Mouse (Mus musculus) left cerebral cortex, adult 8-10 months (tissue): Measurements from ENCODE around the gene Vmn2r80. TPM values are rescaled to one million over a fixed set of nuclear protein-coding genes. Genes with fewer than 3 reads are reported as not detected.
"Not testable (repeated sequence)": the region's sequence is repeated elsewhere in the genome, so short reads cannot be mapped to it uniquely, and the experiment has no call there.

Source experiments
- DNase-seq, 2 experiments: peaks; one replicate each; pipeline ENCODE4 v3.0.0; 2022; ENCODE audit warnings: low spot score in 2 of 2
- total RNA-seq, 4 experiments: library from RNA; stranded (reverse); gene quantifications; 2 replicates each; pipeline ENCODE4 v1.2.4; 2022

Gene Vmn2r80
- total RNA-seq: not detected

GRCm38 (mm10) chr10:79148469-79148868 is at the start of gene Vmn2r80:
Vmn2r80 (plus strand) TSS chr10:79148769.
- DNase-seq: not testable (repeated sequence)

DNA sequence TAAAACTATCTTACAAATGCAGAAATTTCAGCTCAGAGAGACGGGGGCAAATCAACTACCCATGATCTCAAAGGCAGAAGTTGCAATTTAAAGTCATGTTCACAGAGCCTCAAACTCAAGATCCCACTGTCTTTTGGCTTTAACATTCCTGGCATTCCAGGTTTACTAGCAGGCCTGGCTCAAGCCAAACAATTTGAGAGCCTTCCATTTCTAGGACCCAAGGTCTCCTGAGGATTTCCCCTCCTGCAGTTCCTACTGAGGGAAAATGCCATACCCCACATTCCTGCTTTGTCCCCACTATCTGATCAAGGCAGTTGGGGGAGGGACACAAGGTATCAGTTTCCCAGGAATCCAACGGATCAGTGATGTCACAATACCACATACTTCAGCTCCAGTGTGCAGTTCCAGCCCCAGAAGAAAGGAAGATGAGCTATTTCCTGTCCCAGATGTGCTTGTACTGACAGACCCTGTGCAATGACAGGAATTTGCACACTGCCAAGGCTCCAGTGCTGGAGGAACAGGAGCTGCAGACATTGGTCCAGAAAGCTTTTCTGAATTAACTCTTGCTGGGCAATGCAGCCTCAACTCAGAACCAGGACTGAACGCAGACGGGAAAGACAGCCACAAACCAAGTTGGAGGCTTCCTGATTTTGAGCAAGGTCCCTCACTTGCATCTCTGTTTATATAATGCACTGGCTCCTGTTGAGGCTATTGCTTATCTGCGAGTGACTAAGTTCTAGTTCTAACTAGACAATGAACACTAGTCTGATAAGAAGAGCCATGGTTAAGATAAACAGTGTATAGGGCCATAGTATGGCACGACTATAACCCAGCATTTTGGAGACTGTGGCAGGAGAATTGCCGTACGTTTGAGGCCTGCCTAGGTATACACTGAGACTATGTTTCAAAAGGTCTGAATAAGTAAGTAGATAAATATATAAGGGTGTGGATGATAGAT is 42.0 kb upstream of the Vmn2r80 start:
- DNase-seq: no peak

DNA sequence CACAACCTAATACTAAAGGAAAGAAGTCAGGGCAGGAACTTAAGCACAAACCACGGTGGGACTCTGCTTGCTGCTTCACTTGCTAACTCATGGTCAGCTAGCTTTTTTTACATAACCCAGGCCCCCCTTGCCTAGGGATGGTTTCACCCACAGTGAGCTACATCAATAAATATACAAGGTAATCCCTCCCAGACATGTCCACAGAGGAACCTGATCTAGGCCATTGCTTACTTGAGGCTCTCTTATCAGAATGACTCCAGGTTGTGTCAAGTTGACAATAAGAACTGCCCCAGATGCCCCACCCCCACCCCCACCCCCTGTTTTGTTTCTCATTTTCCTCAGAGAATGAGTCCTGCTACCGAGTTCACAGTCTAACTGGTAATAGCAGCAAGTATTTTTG is 41.0 kb upstream of the Vmn2r80 start:
- DNase-seq: no peak

GRCm38 (mm10) chr10:79109156-79109555 is 39.4 kb upstream of the Vmn2r80 start:
- DNase-seq: no peak

- DNase-seq: no peak
Measured at GRCm38 (mm10) chr10:79110482-79110881, 38.1 kb upstream of the Vmn2r80 start.

DNA sequence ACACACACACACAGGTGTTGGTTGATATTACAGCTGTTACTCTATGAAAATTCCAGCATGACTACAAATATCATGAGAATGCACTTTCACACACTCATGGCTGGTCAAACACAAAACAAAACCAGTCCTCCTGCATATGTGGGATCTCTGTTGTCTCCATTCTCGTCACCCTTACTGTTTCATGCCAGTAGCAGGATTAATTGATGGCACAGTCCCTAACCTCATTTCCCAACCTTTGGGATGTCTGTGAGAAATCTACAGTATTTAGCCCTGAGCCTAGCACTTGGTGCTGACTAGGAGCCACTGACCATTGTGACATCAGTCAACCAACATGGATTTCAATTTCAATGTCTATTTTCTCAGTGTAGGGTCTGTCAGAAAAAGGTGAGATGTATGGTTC is 33.5 kb upstream of the Vmn2r80 start:
- DNase-seq: no peak

DNA sequence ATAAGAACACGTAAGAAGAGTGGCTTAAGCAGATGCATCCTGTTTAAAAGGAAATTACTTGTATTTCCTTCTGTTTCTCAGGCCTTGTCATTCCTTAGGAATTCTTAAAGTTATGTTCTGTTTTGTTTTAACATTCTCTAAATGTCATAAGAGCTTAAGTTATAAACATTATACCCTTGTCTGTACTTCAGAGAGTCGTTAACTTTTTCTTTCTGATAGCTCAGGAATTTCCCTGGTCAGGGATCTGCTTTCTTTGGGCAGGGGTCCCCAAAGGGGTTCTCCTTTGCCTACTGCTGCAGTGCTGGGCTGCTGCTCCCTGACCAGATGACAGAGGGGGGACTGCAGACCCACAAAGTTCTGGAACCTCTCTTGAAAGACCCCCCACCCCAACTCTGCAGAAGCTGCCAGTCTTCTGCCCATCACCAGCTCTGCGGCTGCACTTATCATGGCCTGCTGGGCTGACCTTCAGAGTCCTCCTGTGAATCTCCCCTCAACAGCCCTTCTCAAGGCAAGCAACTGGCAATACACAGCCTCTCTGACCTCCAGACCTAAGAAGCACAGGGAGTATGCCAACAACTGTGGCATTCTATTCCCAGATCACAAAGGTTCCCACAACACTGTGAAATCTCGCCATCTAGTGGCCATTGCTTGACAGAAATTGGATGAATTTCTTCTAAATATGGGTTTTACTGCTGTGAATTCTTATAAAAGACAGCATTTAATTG is 32.3 kb upstream of the Vmn2r80 start:
- DNase-seq: no peak

GRCm38 (mm10) chr10:79151602-79152001 is 3.0 kb downstream of the Vmn2r80 start:
- no peak for DNase-seq

DNA sequence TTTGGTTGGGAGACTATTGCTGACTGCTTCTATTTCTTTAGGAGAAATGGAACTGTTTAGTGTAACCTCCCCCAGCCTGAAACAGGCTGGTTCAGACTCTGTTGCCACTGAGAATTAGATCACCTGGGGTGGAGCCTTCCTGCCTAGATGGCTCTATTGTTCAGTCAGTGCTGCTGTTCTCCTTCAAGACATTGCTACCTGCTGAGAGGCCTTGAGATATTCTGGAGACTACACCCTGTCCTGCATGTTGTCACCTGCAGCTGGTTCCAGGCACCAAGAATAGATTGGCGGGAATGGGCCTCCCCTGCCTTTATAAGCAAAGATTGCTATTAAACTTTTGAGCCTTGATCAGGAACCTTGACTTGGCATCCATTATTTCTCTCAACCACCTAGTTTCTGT is 51.4 kb downstream of the Vmn2r80 start:
- not testable (repeated sequence) for DNase-seq

- no peak for DNase-seq
Measured at GRCm38 (mm10) chr10:79220432-79220831, 71.9 kb downstream of the Vmn2r80 start.

DNA sequence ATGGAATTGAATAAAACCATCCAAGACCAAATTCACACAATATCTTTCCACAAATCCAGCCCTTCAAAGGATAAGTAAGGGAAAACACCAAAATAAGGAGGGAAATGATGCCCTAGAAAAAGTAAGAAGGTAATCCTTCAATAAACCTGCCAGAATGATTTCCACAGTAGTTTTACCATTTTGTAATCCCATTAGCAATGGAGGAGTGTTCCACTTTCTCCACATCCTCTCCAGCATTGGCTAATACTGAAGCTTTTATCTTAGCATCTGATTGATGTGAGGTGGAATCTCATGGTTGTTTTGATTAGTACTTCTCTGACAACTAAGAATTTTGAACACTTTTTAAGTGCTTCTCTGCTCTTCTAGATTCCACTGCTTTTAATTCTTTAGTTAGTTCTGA is 73.0 kb downstream of the Vmn2r80 start:
- no peak for DNase-seq

GRCm38 (mm10) chr10:79222214-79222613 is 73.6 kb downstream of the Vmn2r80 start:
- DNase-seq: no peak

Other genes with a start within 250 kb of the Vmn2r80 start
- not detected for gene Olfr1354, start 235.6 kb upstream of the Vmn2r80 start, total RNA-seq
- gene Olfr8, start 198.1 kb upstream of the Vmn2r80 start, total RNA-seq: not detected
- gene Olfr1353, start 185.5 kb upstream of the Vmn2r80 start, total RNA-seq: not detected
- not detected for gene Olfr1352, start 167.7 kb upstream of the Vmn2r80 start, total RNA-seq
- not detected for gene Olfr1351, start 136.3 kb upstream of the Vmn2r80 start, total RNA-seq
- gene Olfr57, start 120.0 kb upstream of the Vmn2r80 start, total RNA-seq: not detected
- 10 to 100 TPM; 20.9 to 22.0 (median 21.5) TPM for gene 2610008E11Rik, start 51.2 kb upstream of the Vmn2r80 start, total RNA-seq
- gene Vmn2r81, start 98.9 kb downstream of the Vmn2r80 start, total RNA-seq: not detected
- gene Vmn2r82, start 207.8 kb downstream of the Vmn2r80 start, total RNA-seq: not detected